Mouse (Mus musculus) ovary, adult 18-20 months (tissue): Measurements from ENCODE around the gene Samsn1.

Experiments
- DNase-seq: peaks from one replicate; pipeline ENCODE4 v3.0.0; 2022; ENCODE audit warnings: low spot score, mixed read lengths

Gene Samsn1

GRCm38 (mm10) chr16:75933357-75933756 lies 88.7 kb downstream of the Samsn1 start:
- no peak for DNase-seq

- no peak for DNase-seq
Observed at GRCm38 (mm10) chr16:75930222-75930553, 91.9 kb downstream of the Samsn1 start.

- DNase-seq, result no peak
Observed at GRCm38 (mm10) chr16:75929536-75930221, 92.4 kb downstream of the Samsn1 start.

- no peak for DNase-seq
Observed at GRCm38 (mm10) chr16:75926511-75926910, 95.6 kb downstream of the Samsn1 start.

- no peak for DNase-seq
Observed at GRCm38 (mm10) chr16:75920870-75921269, 101.2 kb downstream of the Samsn1 start.

GRCm38 (mm10) chr16:75919298-75919697 lies 102.8 kb downstream of the Samsn1 start:
- DNase-seq, result no peak

- no peak for DNase-seq
Observed at GRCm38 (mm10) chr16:75917712-75918111, 104.4 kb downstream of the Samsn1 start.

GRCm38 (mm10) chr16:75912051-75912450 lies 110.0 kb downstream of the Samsn1 start:
- DNase-seq, result no peak

- no peak for DNase-seq
Observed at GRCm38 (mm10) chr16:75908635-75909494, 113.2 kb downstream of the Samsn1 start.

- no peak for DNase-seq
Observed at GRCm38 (mm10) chr16:75906790-75907189, 115.3 kb downstream of the Samsn1 start.

GRCm38 (mm10) chr16:75906260-75906659 lies 115.8 kb downstream of the Samsn1 start:
- no peak for DNase-seq

GRCm38 (mm10) chr16:75905324-75905723 lies 116.8 kb downstream of the Samsn1 start:
- no peak for DNase-seq

GRCm38 (mm10) chr16:75904072-75904471 lies 118.0 kb downstream of the Samsn1 start:
- DNase-seq, result no peak

- no peak for DNase-seq
Observed at GRCm38 (mm10) chr16:75903028-75903427, 119.1 kb downstream of the Samsn1 start.

GRCm38 (mm10) chr16:75899885-75900620 lies 122.0 kb downstream of the Samsn1 start:
- DNase-seq, result no peak

- DNase-seq, result no peak
Observed at GRCm38 (mm10) chr16:75897828-75898367, 124.2 kb downstream of the Samsn1 start.

- DNase-seq, result no peak
Observed at GRCm38 (mm10) chr16:75894263-75894901, 127.7 kb downstream of the Samsn1 start.

GRCm38 (mm10) chr16:75893470-75893869 lies 128.6 kb downstream of the Samsn1 start:
- DNase-seq, result no peak

- DNase-seq, result no peak
Observed at GRCm38 (mm10) chr16:75889081-75889646, 132.9 kb downstream of the Samsn1 start.

- no peak for DNase-seq
Observed at GRCm38 (mm10) chr16:75887203-75887602, 134.9 kb downstream of the Samsn1 start.

- no peak for DNase-seq
Observed at GRCm38 (mm10) chr16:75878885-75879284, 143.2 kb downstream of the Samsn1 start.

GRCm38 (mm10) chr16:75877170-75877569 lies 144.9 kb downstream of the Samsn1 start:
- DNase-seq, result no peak
